Mouse (Mus musculus) layer of hippocampus, adult 11-12 months (tissue): ENCODE measurements around the gene 1700018G05Rik.
"Not testable (repeated sequence)": the region's sequence is repeated elsewhere in the genome, so short reads cannot be mapped to it uniquely, and the experiment has no call there.

ENCODE experiments used
- DNase-seq: peaks from one replicate; pipeline ENCODE4 v3.0.0; 2022; ENCODE audit warnings: low spot score

The 1700018G05Rik gene

DNA sequence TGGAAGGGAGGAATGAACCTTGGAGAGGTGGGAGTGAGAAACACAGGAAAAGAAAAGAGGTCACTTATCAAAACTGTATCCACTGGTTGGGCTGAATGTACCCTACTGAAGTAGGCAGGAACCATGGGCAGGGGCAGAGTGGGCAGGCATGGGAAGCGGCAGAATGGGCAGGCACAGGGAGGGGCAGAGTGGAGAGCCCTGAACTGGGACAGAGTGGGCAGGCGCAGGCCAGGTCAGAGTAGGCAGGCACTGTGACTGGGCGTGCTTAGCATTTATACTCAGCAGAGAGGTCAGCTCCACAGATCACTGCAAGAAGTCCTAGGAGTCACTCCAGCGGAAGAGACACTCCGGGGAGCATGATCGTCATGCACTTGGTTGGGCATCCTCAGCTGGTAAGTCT lies at the start of gene 1700018G05Rik:
Gene 1700018G05Rik, plus strand, starts transcription at position 301 of the 400 bp plus-strand sequence.
- DNase-seq = not testable (repeated sequence)

DNA sequence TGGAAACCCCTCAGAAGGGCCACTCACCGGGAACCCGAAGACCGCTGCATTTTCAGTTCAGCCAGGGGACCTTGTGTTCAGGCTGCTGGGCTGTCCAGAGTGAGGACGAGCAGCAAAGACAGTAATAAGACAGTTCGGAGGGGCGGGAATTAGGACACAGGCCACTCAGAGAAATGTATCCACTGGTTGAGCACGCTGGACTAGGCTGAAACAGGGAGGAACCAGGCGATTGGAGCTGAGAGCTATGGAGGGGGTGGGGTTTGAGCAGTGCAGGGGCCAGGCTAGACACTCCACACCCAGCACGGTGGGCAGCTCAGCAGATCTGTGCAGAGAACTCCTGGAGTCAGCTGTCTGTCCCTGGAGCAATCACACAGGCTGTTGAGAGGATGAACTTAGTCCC lies 19.6 kb upstream of the 1700018G05Rik start, which contains the start of the genes Dmrtc1a and 1700011M02Rik:
Gene Dmrtc1a, minus strand, starts transcription at position 101 of the 400 bp plus-strand sequence.
Gene 1700011M02Rik, plus strand, starts transcription at position 319 of the 400 bp plus-strand sequence.
- DNase-seq = not testable (repeated sequence)

DNA sequence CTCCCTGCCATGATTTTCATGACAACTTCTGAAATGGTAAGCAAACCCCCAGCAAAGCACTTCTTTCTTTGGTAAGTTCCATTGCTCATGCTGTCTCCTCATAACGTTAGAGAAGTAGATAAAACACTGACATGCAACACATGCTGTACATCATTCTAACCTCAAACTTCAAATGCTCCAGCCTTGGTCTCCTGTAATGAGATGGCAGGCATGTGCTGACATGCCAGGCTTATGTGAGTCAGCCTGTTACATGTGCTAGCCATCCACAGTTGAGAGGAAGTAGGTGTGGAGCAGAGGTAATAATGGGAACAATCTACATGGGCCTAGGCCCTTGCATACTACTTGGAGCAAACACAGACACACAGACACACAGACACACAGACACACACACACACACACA lies 13.3 kb upstream of the 1700018G05Rik start:
- not testable (repeated sequence) for DNase-seq

DNA sequence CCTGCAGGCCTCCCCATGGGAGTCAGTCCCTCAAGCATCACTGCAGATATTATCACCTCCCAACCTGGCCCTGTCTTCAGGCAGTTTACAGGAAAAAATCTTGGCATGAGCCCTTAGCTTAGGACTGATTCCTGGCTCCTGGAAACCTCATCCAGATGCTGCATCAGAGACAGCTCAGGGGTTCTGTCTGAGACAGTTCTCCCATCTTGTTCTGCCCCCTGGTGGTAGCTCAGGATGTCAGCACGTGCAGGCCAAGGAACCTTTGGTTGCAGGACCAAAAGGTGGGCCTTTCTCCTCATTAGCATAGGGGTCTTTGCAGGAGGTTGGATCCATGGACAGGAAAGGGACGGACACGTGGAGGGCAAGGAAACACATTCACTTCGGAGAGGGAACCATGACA lies 1.5 kb upstream of the 1700018G05Rik start:
- DNase-seq = peak; percentile 18

DNA sequence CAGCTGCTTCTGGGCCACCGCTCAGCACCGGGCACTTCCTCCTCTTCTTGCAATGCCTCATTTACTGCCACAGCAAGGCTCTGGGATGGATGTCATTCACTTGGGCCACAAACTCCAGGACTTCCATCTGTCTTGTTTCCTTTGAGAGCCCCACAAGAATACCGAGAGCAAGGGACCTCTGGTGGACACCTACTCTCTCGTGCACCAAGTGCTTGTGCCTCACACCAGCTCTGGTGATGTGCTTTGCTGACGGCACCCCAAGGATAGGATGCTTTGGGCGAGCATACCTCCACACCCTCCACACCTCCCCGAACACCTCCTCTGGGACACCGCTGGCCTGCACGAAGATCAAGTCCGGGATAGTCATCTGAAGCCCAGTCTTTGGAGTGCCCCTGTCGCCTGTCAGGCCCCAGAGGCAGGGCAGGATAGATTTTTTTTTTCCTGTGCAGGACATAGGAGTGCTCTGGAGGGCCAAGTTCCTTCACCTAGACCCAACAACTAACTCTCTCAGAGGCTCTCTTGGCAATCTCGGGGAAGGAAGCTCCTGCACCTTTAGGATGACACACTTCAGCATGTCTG lies 4.9 kb downstream of the 1700018G05Rik start:
- DNase-seq = no peak

DNA sequence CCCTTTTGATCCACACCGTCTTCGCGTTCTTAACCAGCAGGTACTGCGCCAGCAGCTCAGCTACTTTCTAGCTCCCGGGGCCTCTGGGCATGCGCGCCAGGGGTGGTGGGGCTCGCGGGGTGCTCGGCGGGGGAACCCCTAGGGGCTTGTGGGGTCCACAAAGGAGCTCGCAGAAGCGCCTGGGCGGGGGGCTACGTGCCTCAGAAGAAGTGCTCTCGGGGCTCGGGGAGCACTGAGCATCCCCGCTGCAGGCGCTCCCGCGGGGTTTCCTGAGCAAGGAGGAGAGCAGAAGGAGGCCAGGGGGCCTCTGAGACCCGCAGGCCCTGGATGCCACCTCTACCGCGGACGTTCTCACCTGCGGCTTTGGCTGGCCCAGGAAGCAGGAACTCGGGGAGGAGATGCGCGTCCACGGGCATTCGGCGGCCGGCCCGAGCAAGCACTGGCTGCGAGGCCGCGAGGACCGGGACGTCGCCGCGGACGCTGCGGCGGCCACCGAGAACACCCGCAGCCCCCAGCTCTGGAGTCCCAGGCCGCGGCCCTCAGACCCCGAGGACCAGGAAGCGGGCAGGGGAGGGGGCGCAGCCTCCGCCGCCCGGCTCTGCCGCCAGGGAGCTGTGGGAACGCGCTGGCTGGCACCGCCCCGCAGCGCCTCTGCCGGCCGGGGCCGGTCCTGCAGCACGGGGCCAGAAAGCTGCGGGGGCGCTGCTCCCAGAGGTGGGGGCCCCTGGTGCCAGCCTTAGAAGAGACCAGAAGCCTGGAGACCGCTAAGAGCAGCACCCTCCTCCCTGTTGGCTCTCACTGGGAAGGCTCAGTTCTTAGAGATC lies 5.6 kb downstream of the 1700018G05Rik start:
- peak; percentile 58 for DNase-seq

DNA sequence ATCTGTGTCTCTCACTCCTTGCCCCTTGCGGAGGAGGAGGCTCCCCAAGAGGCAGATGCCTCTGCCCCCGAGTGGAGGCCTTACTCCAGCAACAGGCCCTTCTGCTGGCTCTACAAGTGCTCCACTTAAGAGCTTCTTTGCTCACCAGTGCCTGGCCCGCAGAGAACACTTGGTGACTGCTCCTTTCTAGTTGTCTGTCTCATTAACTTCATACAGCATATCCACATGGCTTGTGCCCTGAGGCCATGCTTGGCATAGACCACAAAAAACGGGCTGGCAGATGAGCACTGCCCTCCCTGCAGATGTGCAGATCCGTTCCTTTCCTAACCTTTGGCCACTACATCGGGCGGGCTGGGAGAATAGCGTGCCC lies 6.2 kb downstream of the 1700018G05Rik start:
- DNase-seq = no peak

DNA sequence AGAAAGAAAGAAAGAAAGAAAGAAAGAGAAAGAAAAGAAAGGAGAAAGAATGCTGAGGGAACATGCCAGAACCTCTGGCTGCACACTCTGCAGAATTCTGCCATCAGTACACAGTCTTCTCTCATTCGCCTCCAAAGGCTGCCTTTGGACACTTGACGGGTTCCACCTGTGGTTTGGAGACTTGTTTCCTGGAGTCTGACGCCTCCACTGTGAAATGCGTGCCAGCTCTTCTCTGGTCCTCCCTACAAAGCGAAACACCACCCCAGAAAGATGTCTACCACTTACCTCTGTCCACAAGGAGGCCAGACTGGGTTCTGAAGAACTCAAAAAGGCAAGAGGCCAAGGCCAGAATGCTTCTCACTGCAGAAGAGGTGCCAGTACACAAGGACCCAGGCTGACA lies 8.6 kb downstream of the 1700018G05Rik start:
- DNase-seq = no peak

DNA sequence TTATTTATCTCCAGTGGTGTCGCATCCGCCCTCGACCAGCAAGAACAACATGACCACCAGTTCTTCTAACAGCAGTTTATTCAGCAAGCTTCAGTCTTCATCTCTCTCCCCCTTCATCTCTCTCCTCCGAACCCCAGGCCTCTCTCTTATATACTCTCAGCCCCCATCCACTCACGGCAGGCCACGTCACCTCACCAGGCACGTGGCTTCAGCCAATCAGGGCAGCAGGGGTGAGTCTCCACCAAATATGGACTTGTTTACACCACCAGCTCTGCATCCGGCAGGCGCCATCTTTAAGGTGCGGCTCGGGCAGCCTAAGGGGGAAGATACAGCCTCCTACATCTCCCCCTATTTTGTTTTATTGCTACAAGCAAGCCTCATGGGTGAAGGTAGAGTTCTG lies 22.0 kb downstream of the 1700018G05Rik start:
- peak; percentile 43 for DNase-seq

DNA sequence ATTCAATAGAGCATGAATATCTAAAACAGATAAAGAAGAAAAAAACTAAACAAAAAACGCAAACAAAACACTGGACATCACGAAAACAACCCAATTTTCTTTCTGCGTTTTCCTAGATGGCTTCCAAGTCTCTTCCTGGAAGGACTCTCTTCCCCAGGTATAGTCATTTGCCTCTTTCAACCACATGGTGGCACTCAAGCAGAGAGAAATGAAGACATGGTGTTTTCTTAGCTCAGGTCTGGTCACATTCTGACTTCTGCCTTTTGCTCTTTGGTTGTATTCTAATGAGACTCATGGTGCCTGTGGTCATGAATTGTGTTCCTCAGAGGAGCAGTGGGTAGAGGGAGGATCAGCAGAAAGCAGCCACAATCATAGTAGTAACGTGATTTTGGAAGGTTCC lies 30.7 kb downstream of the 1700018G05Rik start:
- DNase-seq = peak; percentile 28

DNA sequence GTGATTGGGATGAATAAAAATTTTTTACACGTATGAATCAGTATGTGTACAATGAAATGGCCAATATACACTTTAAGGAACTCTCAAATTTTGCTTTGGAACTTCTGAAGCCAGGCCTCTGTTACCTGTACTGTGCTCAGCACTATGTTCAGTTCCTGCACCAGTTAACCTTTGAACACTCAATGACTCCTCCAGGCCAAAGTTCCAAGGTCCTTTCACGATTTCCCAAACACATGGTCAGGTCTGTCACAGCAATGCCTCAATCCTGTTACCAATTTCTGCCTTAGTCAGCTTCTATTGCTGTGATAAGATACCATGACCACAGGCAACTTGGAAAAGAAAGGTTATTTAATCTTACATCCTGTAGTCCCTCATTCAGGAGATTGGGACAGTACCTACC lies 32.4 kb downstream of the 1700018G05Rik start:
- DNase-seq = no peak
